Mouse (Mus musculus): ENCODE data around the gene Olfr871. TPM values are rescaled to one million over a fixed set of nuclear protein-coding genes. Genes with fewer than 3 reads are reported as not detected.

Gene Olfr871
- polyA plus RNA-seq (2012; rRNA removed) = not detected in 2 replicates

DNA sequence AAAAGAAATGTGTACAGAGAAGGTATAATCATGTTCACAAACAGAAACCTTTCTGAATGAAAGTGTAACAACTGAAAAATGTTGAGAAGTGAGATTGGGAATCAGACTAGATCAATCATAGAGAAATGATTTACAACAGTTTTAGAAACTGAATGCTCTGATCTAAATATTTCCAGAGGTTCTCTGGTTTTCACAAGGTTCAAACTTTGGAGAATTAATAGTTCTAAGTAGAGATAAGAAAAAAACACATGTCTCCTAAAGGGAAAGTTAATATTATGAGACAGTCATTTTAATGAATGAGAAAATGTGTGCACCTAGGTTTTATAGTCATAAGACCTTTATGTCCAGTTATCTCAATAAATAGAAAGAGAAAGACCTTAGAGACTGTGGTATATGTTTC, at the start of gene Olfr871:
TSS of gene Olfr871 (plus strand) at position 301 of the 400 bp plus-strand sequence.

DNA sequence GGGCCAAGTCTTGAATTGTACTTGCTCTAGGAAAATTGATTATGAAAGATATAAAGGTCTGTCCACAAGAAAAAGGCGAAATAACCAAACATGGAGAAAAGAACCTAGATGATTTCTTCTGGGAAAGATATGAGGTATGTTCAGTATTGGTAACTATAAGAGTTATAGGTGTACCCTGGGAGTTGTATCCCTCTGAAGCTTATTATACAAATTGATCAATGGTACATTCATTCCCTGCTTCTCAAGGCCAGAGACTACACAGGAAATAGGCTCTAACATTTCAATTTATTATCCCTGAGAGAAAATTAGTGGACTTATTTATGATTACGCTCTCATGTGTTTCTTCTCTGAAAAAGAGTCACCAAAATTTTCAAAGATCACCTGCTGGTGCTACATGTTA, 38.0 kb upstream of the Olfr871 start, which contains the start of gene Olfr870:
TSS of gene Olfr870 (minus strand) at position 101 of the 400 bp plus-strand sequence.

DNA sequence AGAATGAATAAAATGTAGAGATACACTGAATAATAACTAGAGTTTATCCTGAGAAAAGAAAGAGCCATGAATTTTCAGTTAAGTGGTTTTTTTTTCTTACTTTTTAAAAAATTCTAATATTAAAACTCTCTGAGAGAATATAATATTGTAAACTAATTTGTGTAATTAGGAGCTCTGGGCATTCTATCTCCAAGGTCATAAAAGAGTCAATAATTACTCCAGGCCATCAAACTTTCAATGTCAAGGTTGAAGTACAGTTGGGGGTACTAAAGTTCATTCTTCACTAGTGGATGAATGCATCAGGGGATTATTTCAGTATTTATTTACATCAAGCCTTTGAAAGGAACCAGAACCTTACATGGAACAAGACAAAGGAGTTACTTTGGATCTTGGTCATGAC, 24.8 kb downstream of the Olfr871 start, which contains the start of gene Olfr872:
TSS of gene Olfr872 (plus strand) at position 301 of the 400 bp plus-strand sequence.

Other genes with a start within 250 kb of the Olfr871 start
- not detected in 2 replicates for gene Olfr866, start 184.2 kb upstream of the Olfr871 start, polyA plus RNA-seq (2012; rRNA removed)
- gene Olfr867, start 154.6 kb upstream of the Olfr871 start, polyA plus RNA-seq (2012; rRNA removed) = not detected in 2 replicates
- not detected in 2 replicates for gene Olfr868, start 113.6 kb upstream of the Olfr871 start, polyA plus RNA-seq (2012; rRNA removed)
- not detected in 2 replicates for gene Olfr869, start 83.2 kb upstream of the Olfr871 start, polyA plus RNA-seq (2012; rRNA removed)
- not detected in 2 replicates for gene Olfr870, start 38.1 kb upstream of the Olfr871 start, polyA plus RNA-seq (2012; rRNA removed)
- gene Olfr872, start 24.9 kb downstream of the Olfr871 start, polyA plus RNA-seq (2012; rRNA removed) = not detected in 2 replicates
- not detected in 2 replicates for gene Olfr39, start 70.1 kb downstream of the Olfr871 start, polyA plus RNA-seq (2012; rRNA removed)
- gene Olfr873, start 86.3 kb downstream of the Olfr871 start, polyA plus RNA-seq (2012; rRNA removed) = not detected in 2 replicates
- not detected in 2 replicates for gene Olfr18, start 123.9 kb downstream of the Olfr871 start, polyA plus RNA-seq (2012; rRNA removed)
- 1.00 and 1.2 TPM in 2 replicates for gene Zfp560, start 173.0 kb downstream of the Olfr871 start, polyA plus RNA-seq (2012; rRNA removed)
- 0.16 and 0.37 TPM in 2 replicates for gene Zfp26, start 248.0 kb downstream of the Olfr871 start, polyA plus RNA-seq (2012; rRNA removed)

Measured in stomach, adult 2 months (tissue).